Mouse (Mus musculus) large intestine, adult 2 months (tissue): ENCODE results near the gene Wfikkn2. TPM values are rescaled to one million over a fixed set of nuclear protein-coding genes. Genes with fewer than 3 reads are reported as not detected.

ENCODE experiments used
- DNase-seq: peaks from one replicate; pipeline ENCODE4 v3.0.0-alpha.2; 2012; ENCODE audit warnings: low read depth, low spot score
- WGBS: fragments of 180-500 bp; shearing (Covaris S2); methylation state at CpG from one replicate; pipeline ENCODE4 v1.1.7; 2018; 5-methylcytosine and 5-hydroxymethylcytosine counted together
- polyA plus RNA-seq: library from polyadenylated mRNA; depleted of rRNA; stranded (reverse); fragments of >200 nt; gene quantifications from 2 replicates; pipeline ENCODE4 v1.2.3, GENCODE M21; 2012; rRNA removed

Wfikkn2 gene
- polyA plus RNA-seq, 1 experiment, result 3.5 TPM

DNA sequence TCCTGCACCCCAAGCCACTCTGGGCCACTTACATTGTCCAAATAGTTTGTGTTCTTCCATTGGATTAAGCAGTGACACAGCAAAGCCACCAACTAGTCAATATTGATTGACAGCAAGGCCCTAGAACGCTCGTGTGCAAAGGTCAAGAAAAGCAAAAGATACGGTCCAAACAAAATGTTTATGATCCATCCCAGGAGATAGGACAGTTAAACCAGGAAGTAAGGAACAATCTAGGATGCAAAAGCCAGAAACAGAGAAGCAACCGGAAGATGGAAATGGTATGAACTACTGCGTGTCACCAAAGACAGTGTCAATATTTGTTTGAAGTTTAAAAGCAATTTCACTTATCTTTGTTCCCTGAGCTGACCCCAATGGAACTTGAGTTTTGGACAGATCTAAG is 43.7 kb downstream of the Wfikkn2 start:
- 37% methylated on average over 5 of the region's 5 CpGs for WGBS
- no peak for DNase-seq

DNA sequence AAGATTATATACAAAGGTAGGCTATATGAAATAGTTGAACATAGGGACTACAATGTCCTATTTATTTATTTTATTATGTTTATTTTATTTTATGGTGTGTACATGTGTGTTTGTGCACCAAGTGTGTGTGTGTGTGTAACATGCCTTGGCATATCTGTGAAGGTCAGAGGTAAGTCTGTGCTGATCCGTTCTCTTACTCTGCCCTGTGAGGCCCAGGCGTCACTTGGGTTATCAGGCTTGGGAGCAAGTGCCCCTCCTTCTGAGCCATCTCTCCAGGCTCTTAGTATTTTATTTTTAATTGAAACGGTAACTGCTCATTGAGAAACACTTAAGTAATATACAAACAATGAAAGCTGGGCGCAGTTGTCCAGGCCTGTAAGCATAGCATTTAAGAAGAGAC is 45.4 kb downstream of the Wfikkn2 start:
- DNase-seq, result no peak
- 81% methylated on average over 4 of the region's 4 CpGs for WGBS

- 84% methylated on average over 2 of the region's 2 CpGs for WGBS
- no peak for DNase-seq
Observed at GRCm38 (mm10) chr11:94199771-94200170, 46.0 kb downstream of the Wfikkn2 start.

DNA sequence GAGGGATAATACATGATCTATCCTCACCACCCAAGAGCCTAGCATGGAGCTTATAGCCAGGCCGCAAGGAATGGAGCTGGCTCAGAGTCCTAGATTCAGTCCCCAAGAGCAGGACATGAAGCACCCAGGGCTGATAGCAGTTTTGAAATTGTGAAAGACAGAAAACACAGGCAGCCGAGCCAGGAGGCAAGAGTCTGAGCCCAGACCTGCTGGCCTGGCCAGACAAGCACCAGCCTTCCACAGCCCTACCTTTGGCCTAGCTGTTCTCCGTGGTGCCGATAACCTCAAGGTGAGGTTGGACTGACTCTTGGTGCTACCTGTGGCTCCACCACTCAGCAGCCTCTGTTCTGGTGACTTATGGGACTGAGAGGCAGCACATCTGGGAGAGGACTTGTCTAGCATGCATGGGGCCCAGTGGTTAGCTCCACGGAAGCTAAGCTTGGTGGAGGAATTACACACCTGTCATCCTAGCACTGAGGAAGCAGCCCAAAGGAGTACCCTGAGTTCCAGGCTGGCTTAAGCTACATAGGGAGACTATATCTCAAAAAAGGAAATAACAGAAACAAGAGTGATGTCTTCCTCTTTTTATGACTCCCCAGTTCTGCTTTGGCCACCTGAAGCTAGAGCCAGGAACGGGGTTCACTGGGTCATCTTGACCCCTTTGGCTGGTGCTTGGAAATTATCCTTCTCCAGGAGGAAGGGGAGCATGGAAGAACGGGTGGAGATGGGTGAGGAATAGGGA is 47.2 kb downstream of the Wfikkn2 start:
- WGBS, result 72% methylated on average over 7 of the region's 7 CpGs
- DNase-seq, result no peak

- WGBS, result 29% methylated on average over 3 of the region's 3 CpGs
- no peak for DNase-seq
Observed at GRCm38 (mm10) chr11:94196311-94196710, 49.5 kb downstream of the Wfikkn2 start.

DNA sequence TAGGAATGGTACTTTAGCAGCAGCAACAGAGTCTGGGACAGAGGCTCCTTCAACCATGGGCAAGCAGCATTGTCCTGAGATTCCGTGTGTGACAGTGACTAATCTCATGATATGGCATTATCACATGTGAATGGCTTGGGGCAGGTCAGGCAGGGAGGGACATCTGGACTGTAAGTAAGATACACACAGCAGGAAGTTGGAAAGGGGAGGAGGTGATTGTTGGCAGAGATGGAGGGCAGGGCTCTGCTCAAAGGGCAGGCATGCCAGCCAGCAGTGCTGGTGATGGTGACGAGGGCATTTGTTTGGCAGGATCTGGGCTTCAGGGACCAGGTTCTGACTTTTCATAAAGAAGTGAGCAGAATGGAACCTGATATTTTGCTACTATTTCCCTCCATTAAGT is 52.7 kb downstream of the Wfikkn2 start:
- 30% methylated on average over 2 of the region's 2 CpGs for WGBS
- no peak for DNase-seq

- WGBS, result 56% methylated on average over 5 of the region's 5 CpGs
Observed at GRCm38 (mm10) chr11:94190665-94191064, 55.1 kb downstream of the Wfikkn2 start.

GRCm38 (mm10) chr11:94189579-94189978 is 56.2 kb downstream of the Wfikkn2 start:
- DNase-seq, result no peak
- WGBS, result 52% methylated on average over 10 of the region's 10 CpGs

More at GRCm38 (mm10) chr11:94190665-94191064, 55.1 kb downstream of the Wfikkn2 start:
- no peak for DNase-seq

Other genes with a start within 250 kb of the Wfikkn2 start
- gene Spag9, start 249.9 kb downstream of the Wfikkn2 start, polyA plus RNA-seq, result 5.2 and 11.0 TPM in 2 replicates
- 34.1 and 79.2 TPM in 2 replicates for gene Tob1, start 34.6 kb downstream of the Wfikkn2 start, polyA plus RNA-seq
- 13.1 and 20.3 TPM in 2 replicates for gene Gm21885, start 35.9 kb upstream of the Wfikkn2 start, polyA plus RNA-seq
- gene Luc7l3, start 76.0 kb upstream of the Wfikkn2 start, polyA plus RNA-seq, result 6.1 and 9.2 TPM in 2 replicates
- 49.1 and 62.2 TPM in 2 replicates for gene Ankrd40, start 82.0 kb upstream of the Wfikkn2 start, polyA plus RNA-seq
- 48.1 and 67.9 TPM in 2 replicates for gene Abcc3, start 147.0 kb upstream of the Wfikkn2 start, polyA plus RNA-seq
- gene Cacna1g, start 228.2 kb upstream of the Wfikkn2 start, polyA plus RNA-seq, result 8.8 and 10.1 TPM in 2 replicates
- 0.05 TPM in 1 of 2 replicates, not detected in the other for gene Spata20, start 240.2 kb upstream of the Wfikkn2 start, polyA plus RNA-seq